Mouse (Mus musculus): ENCODE results near the gene Inpp5k. TPM values are rescaled to one million over a fixed set of nuclear protein-coding genes. Genes with fewer than 3 reads are reported as not detected.
A peak's percentile ranks its signal among the peaks of the same experiment; 100 is the strongest.

The Inpp5k gene
- polyA plus RNA-seq, 1 experiment from 2014 or later, result 26.0 TPM

GRCm38 (mm10) chr11:75671426-75672180 is 40.8 kb downstream of the Inpp5k start:
- H3K9me3 ChIP-seq, result no peaks in the 10 kb centered on the region
- peaks cover 70% of the 10 kb centered on the region for H3K36me3 ChIP-seq
- WGBS, result 87% methylated on average over 22 of the region's 22 CpGs
- H3K4me2 ChIP-seq, result no peak overlapping the region
- no peaks in the 10 kb centered on the region for H3K27me3 ChIP-seq
- H3K4me1 ChIP-seq, result no peaks in the 10 kb centered on the region
- no peak overlapping the region for H3K27ac ChIP-seq
- no peak overlapping the region for H3K9ac ChIP-seq
- H3K4me3 ChIP-seq, result no peak overlapping the region
- ATAC-seq (ENCODE audit: borderline replicate concordance, extremely low read depth, low FRiP score, low TSS enrichment), result no peak

GRCm38 (mm10) chr11:75673411-75673810 is 42.6 kb downstream of the Inpp5k start:
- H3K4me3 ChIP-seq, result no peak overlapping the region
- WGBS, result 90% methylated on average over 5 of the region's 5 CpGs
- H3K36me3 ChIP-seq, result peaks cover 53% of the 10 kb centered on the region
- H3K27me3 ChIP-seq, result no peaks in the 10 kb centered on the region
- peaks cover 1% of the 10 kb centered on the region; the same call in 1 of the 2 replicates for H3K4me1 ChIP-seq
- no peak overlapping the region for H3K9ac ChIP-seq
- H3K27ac ChIP-seq, result no peak overlapping the region
- no peak overlapping the region for H3K4me2 ChIP-seq
- ATAC-seq (ENCODE audit: borderline replicate concordance, extremely low read depth, low FRiP score, low TSS enrichment), result no peak
- no peaks in the 10 kb centered on the region for H3K9me3 ChIP-seq

GRCm38 (mm10) chr11:75674875-75675274 is 44.1 kb downstream of the Inpp5k start:
- Histone ChIP-seq H3K36me3 (peaks cover 39% of the 10 kb centered on the region), H3K4me2 (no peak overlapping the region), H3K27me3 (no peaks in the 10 kb centered on the region), H3K9me3 (no peaks in the 10 kb centered on the region), H3K9ac (no peak overlapping the region), H3K27ac (no peak overlapping the region), H3K4me3 (no peak overlapping the region), H3K4me1 (peaks cover 3% of the 10 kb centered on the region; the same call in 1 of the 2 replicates)
- ATAC-seq (ENCODE audit: borderline replicate concordance, extremely low read depth, low FRiP score, low TSS enrichment), result no peak
- 69% methylated on average over 3 of the region's 3 CpGs for WGBS

GRCm38 (mm10) chr11:75677881-75678746 is 47.3 kb downstream of the Inpp5k start:
- no peaks in the 10 kb centered on the region for H3K27me3 ChIP-seq
- 0 out of 2 replicates have a peak overlapping the region, but pooled peaks have one; percentile 8 for H3K9ac ChIP-seq
- WGBS, result 87% methylated on average over 3 of the region's 3 CpGs

GRCm38 (mm10) chr11:75678747-75679438 is 48.1 kb downstream of the Inpp5k start, which contains the start of gene Crk:
Gene Crk, plus strand, starts transcription at chr11:75679259.
- Histone ChIP-seq H3K9ac (peak within 1 kb of the TSS; percentile 95), H3K36me3 (peaks cover 10% of the 10 kb centered on the region), H3K27ac (peak within 1 kb of the TSS; percentile 92), H3K27me3 (no peaks in the 10 kb centered on the region), H3K4me1 (peaks cover 17% of the 10 kb centered on the region), H3K9me3 (no peaks in the 10 kb centered on the region), H3K4me2 (peak within 1 kb of the TSS; percentile 78), H3K4me3 (peak within 1 kb of the TSS; percentile 100)
- under 1% methylated on average over 53 of the region's 55 CpGs for WGBS
- ATAC-seq (ENCODE audit: borderline replicate concordance, extremely low read depth, low FRiP score, low TSS enrichment), result peak; percentile 99

More at GRCm38 (mm10) chr11:75677881-75678746, 47.3 kb downstream of the Inpp5k start:
- H3K4me2 ChIP-seq, result peak overlapping the region; percentile 60
- H3K4me1 ChIP-seq, result peaks cover 17% of the 10 kb centered on the region
- H3K36me3 ChIP-seq, result peaks cover 10% of the 10 kb centered on the region
- peak overlapping the region; percentile 55; the same call in 1 of the 2 replicates for H3K27ac ChIP-seq
- no peak; the same call in 1 of the 2 replicates for ATAC-seq (ENCODE audit: borderline replicate concordance, extremely low read depth, low FRiP score, low TSS enrichment)
- no peaks in the 10 kb centered on the region for H3K9me3 ChIP-seq
- H3K4me3 ChIP-seq, result peak overlapping the region; percentile 100

GRCm38 (mm10) chr11:75679439-75680171 is 48.8 kb downstream of the Inpp5k start:
- H3K4me2 ChIP-seq, result peak overlapping the region; percentile 78
- H3K27me3 ChIP-seq, result no peaks in the 10 kb centered on the region
- peaks cover 17% of the 10 kb centered on the region for H3K36me3 ChIP-seq
- peak overlapping the region; percentile 100 for H3K4me3 ChIP-seq
- H3K9ac ChIP-seq, result peak overlapping the region; percentile 95
- under 1% methylated on average over 43 of the region's 43 CpGs for WGBS
- H3K9me3 ChIP-seq, result no peaks in the 10 kb centered on the region
- ATAC-seq (ENCODE audit: borderline replicate concordance, extremely low read depth, low FRiP score, low TSS enrichment), result peak; percentile 78
- H3K27ac ChIP-seq, result peak overlapping the region; percentile 92
- H3K4me1 ChIP-seq, result peaks cover 17% of the 10 kb centered on the region

GRCm38 (mm10) chr11:75684462-75684861 is 53.7 kb downstream of the Inpp5k start:
- peaks cover 26% of the 10 kb centered on the region for H3K36me3 ChIP-seq
- WGBS, result 92% methylated on average over 5 of the region's 5 CpGs
- H3K27me3 ChIP-seq, result no peaks in the 10 kb centered on the region
- no peak overlapping the region for H3K4me2 ChIP-seq
- no peak overlapping the region for H3K9ac ChIP-seq
- peaks cover 14% of the 10 kb centered on the region for H3K4me1 ChIP-seq
- no peak for ATAC-seq (ENCODE audit: borderline replicate concordance, extremely low read depth, low FRiP score, low TSS enrichment)
- H3K9me3 ChIP-seq, result no peaks in the 10 kb centered on the region
- H3K27ac ChIP-seq, result no peak overlapping the region
- H3K4me3 ChIP-seq, result no peak overlapping the region

GRCm38 (mm10) chr11:75684956-75685355 is 54.2 kb downstream of the Inpp5k start:
- ATAC-seq (ENCODE audit: borderline replicate concordance, extremely low read depth, low FRiP score, low TSS enrichment), result no peak
- peaks cover 26% of the 10 kb centered on the region for H3K36me3 ChIP-seq
- peaks cover 14% of the 10 kb centered on the region for H3K4me1 ChIP-seq
- no peak overlapping the region for H3K4me3 ChIP-seq
- no peak overlapping the region for H3K9ac ChIP-seq
- no peak overlapping the region for H3K27ac ChIP-seq
- WGBS, result 72% methylated on average over 2 of the region's 2 CpGs
- no peaks in the 10 kb centered on the region for H3K9me3 ChIP-seq
- no peaks in the 10 kb centered on the region for H3K27me3 ChIP-seq
- no peak overlapping the region for H3K4me2 ChIP-seq

- Histone ChIP-seq H3K27ac (no peak overlapping the region), H3K27me3 (no peaks in the 10 kb centered on the region), H3K9ac (no peak overlapping the region), H3K4me1 (no peaks in the 10 kb centered on the region), H3K4me2 (no peak overlapping the region), H3K36me3 (peaks cover 44% of the 10 kb centered on the region), H3K9me3 (no peaks in the 10 kb centered on the region), H3K4me3 (no peak overlapping the region)
- 55% methylated on average over 2 of the region's 2 CpGs for WGBS
- ATAC-seq (ENCODE audit: borderline replicate concordance, extremely low read depth, low FRiP score, low TSS enrichment), result no peak
Measured at GRCm38 (mm10) chr11:75687343-75687993, 56.7 kb downstream of the Inpp5k start.

- WGBS, result 75% methylated on average over 2 of the region's 2 CpGs
- Histone ChIP-seq H3K4me3 (no peak overlapping the region), H3K9me3 (no peaks in the 10 kb centered on the region), H3K27me3 (no peaks in the 10 kb centered on the region), H3K4me2 (no peak overlapping the region), H3K4me1 (no peaks in the 10 kb centered on the region), H3K9ac (no peak overlapping the region), H3K27ac (no peak overlapping the region), H3K36me3 (peaks cover 45% of the 10 kb centered on the region)
- no peak for ATAC-seq (ENCODE audit: borderline replicate concordance, extremely low read depth, low FRiP score, low TSS enrichment)
Measured at GRCm38 (mm10) chr11:75688132-75688531, 57.3 kb downstream of the Inpp5k start.
